Mouse (Mus musculus): ENCODE data around the gene Cldn14. TPM values are rescaled to one million over a fixed set of nuclear protein-coding genes. Genes with fewer than 3 reads are reported as not detected.

The Cldn14 gene
- total and polyA plus RNA-seq, 3 experiments, result not detected

DNA sequence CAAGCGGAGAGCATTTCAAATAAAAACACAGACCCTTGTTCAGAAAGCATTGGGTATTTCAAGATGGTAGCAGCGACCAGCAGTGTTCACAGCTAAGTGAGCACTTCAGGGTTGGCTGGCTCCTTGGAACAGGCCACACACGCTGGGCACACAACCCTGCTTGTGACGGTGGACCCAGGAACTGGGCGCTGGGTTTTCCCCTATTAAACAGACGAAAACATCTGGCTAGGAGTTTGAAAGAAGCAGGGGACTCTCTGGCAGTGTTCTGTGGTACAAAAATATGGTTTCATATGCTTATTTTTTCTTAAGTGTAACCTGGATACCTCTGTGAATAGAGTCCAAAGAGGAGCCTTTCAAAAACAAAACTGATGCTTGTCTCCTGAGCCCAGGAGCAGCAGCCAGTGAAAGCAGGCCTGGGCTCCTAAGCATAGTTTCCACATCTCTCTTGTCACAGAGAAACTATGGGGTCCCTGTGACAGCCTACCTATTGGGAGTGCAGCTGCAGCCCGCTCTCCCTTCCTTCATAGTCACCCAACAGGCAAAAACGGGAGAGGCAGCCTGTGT lies 82.9 kb downstream of the Cldn14 start:
- no peaks in the 10 kb centered on the region for H3K4me1 ChIP-seq (ENCODE audit: control insufficient read depth in 1 of 2, insufficient read depth in 2 of 2, low read length in 2 of 2)
- TF ChIP-seq ZMIZ1 (IDR thresholded peaks at IDR 0.05; ENCODE audit: low read depth, low read length), result no peak
- TF ChIP-seq CTCF (IDR thresholded peaks at IDR 0.05 in 2 of 3, conservative IDR thresholded peaks at IDR 0.05 in 1 of 3; ENCODE audit: control insufficient read depth in 1 of 3, insufficient read depth in 1 of 3, low read depth in 2 of 3, low read length in 3 of 3, poor library complexity in 1 of 3, severe bottlenecking in 1 of 3), result no peak
- TF ChIP-seq MYC (IDR thresholded peaks at IDR 0.05; ENCODE audit: low read depth, low read length), result no peak
- TF ChIP-seq NRF1 (IDR thresholded peaks at IDR 0.05; ENCODE audit: insufficient read depth, low read depth, low read length, poor library complexity, severe bottlenecking), result no peak
- no peak for TF ChIP-seq CHD2 (IDR thresholded peaks at IDR 0.05; ENCODE audit: low read length)
- TF ChIP-seq KAT2A (conservative IDR thresholded peaks at IDR 0.05; ENCODE audit: low read depth, low read length), result no peak
- no peak for TF ChIP-seq NELFE (IDR thresholded peaks at IDR 0.05; ENCODE audit: low read depth, low read length)
- TF ChIP-seq POLR2AphosphoS2 (IDR thresholded peaks at IDR 0.05; ENCODE audit: low read length), result no peak
- TF ChIP-seq MXI1 (IDR thresholded peaks at IDR 0.05; ENCODE audit: low read depth, low read length), result no peak
- no peak for TF ChIP-seq ZNF384 (IDR thresholded peaks at IDR 0.05; ENCODE audit: low read depth, low read length)
- TF ChIP-seq ETS1 (IDR thresholded peaks at IDR 0.05; ENCODE audit: low read depth, low read length), result no peak
- TF ChIP-seq TAL1 (IDR thresholded peaks at IDR 0.05; ENCODE audit: low read length), result no peak
- no peak for TF ChIP-seq TCF12 (IDR thresholded peaks at IDR 0.05; ENCODE audit: low read depth, low read length)
- TF ChIP-seq RAD21 (IDR thresholded peaks at IDR 0.05; ENCODE audit: low read depth, low read length), result no peak
- no peak for TF ChIP-seq BHLHE40 (IDR thresholded peaks at IDR 0.05; ENCODE audit: borderline replicate concordance, low read depth, low read length)
- TF ChIP-seq MAZ (IDR thresholded peaks at IDR 0.05; ENCODE audit: low read depth, low read length), result no peak
- TF ChIP-seq RCOR1 (IDR thresholded peaks at IDR 0.05; ENCODE audit: low read depth, low read length), result no peak
- TF ChIP-seq SIN3A (IDR thresholded peaks at IDR 0.05; ENCODE audit: low read length), result no peak
- TF ChIP-seq POLR2A (IDR thresholded peaks at IDR 0.05; ENCODE audit: control insufficient read depth in 1 of 2, insufficient read depth in 1 of 2, low read depth in 1 of 2, low read length in 2 of 2, poor library complexity in 1 of 2), result no peak
- TF ChIP-seq USF1 (IDR thresholded peaks at IDR 0.05; ENCODE audit: low read depth, low read length), result no peak

DNA sequence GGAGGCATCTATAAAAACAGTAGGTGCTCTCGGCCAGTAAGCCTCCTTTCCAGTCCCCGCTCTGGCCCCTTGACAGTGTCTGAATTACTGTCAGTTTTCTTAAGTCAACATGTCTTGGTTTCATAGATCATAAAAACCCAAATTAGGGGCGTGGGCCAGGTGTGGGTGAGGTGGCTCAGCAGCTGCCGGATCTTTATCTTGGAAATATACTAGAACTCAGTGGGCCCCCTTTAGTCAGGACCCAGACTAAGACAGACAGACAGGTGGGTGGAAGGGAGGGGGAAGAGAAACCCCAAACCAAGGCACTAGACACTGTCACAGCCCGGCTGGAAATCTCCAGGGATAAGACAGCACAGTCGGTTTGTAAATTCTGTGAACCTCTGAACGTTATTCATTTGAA lies 84.8 kb downstream of the Cldn14 start:
- TF ChIP-seq MYC (IDR thresholded peaks at IDR 0.05; ENCODE audit: low read depth, low read length), result no peak
- no peak for TF ChIP-seq ELF1 (IDR thresholded peaks at IDR 0.05; ENCODE audit: low read depth, low read length)
- no peak for TF ChIP-seq NRF1 (IDR thresholded peaks at IDR 0.05; ENCODE audit: insufficient read depth, low read depth, low read length, poor library complexity, severe bottlenecking)
- TF ChIP-seq MAFK (IDR thresholded peaks at IDR 0.05; ENCODE audit: borderline replicate concordance, low read depth, low read length), result no peak
- TF ChIP-seq E2F4 (IDR thresholded peaks at IDR 0.05; ENCODE audit: borderline replicate concordance, low read depth, low read length), result no peak
- TF ChIP-seq ZMIZ1 (IDR thresholded peaks at IDR 0.05; ENCODE audit: low read depth, low read length), result no peak
- no peak for TF ChIP-seq KAT2A (conservative IDR thresholded peaks at IDR 0.05; ENCODE audit: low read depth, low read length)
- no peak for TF ChIP-seq MYB (IDR thresholded peaks at IDR 0.05; ENCODE audit: low read depth, low read length)
- no peaks in the 10 kb centered on the region for H3K9me3 ChIP-seq (replicated peaks; ENCODE audit: insufficient read depth, low read length)
- no peak overlapping the region for H3K9ac ChIP-seq (ENCODE audit: control insufficient read depth, low read depth, low read length, poor library complexity, severe bottlenecking)
- H3K79me2 ChIP-seq (ENCODE audit: control insufficient read depth, insufficient read depth, low read length, poor library complexity), result no peaks in the 10 kb centered on the region
- no peak for DNase-seq (ENCODE audit: low read depth, low spot score)
- H3K36me3 ChIP-seq (ENCODE audit: control insufficient read depth in 1 of 2, insufficient read depth in 2 of 2, low read length in 2 of 2), result no peaks in the 10 kb centered on the region
- no peak overlapping the region for H3K4me3 ChIP-seq (ENCODE audit: control insufficient read depth in 1 of 2, insufficient read depth in 1 of 2, low read depth in 2 of 2, low read length in 2 of 2)
- no peak overlapping the region for H3K27ac ChIP-seq (ENCODE audit: control insufficient read depth, low read depth, low read length)
- H3K4me1 ChIP-seq (ENCODE audit: control insufficient read depth in 1 of 2, insufficient read depth in 2 of 2, low read length in 2 of 2), result no peaks in the 10 kb centered on the region
- H3K27me3 ChIP-seq (ENCODE audit: control insufficient read depth in 1 of 2, insufficient read depth in 2 of 2, low read length in 2 of 2), result no peaks in the 10 kb centered on the region

More for the DNA sequence above, 82.9 kb downstream of the Cldn14 start:
- Histone ChIP-seq H3K9me3 (replicated peaks; ENCODE audit: insufficient read depth, low read length) (no peaks in the 10 kb centered on the region), H3K4me3 (ENCODE audit: control insufficient read depth in 1 of 2, insufficient read depth in 1 of 2, low read depth in 2 of 2, low read length in 2 of 2) (no peak overlapping the region), H3K36me3 (ENCODE audit: control insufficient read depth in 1 of 2, insufficient read depth in 2 of 2, low read length in 2 of 2) (no peaks in the 10 kb centered on the region), H3K27me3 (ENCODE audit: control insufficient read depth in 1 of 2, insufficient read depth in 2 of 2, low read length in 2 of 2) (no peaks in the 10 kb centered on the region), H3K9ac (ENCODE audit: control insufficient read depth, low read depth, low read length, poor library complexity, severe bottlenecking) (no peak overlapping the region), H3K27ac (ENCODE audit: control insufficient read depth, low read depth, low read length) (no peak overlapping the region), H3K79me2 (ENCODE audit: control insufficient read depth, insufficient read depth, low read length, poor library complexity) (no peaks in the 10 kb centered on the region)
- no peak for DNase-seq (ENCODE audit: low read depth, low spot score)

Data from MEL (cell line).